Mouse (Mus musculus): Measurements from ENCODE around the gene Aqp3. TPM values are rescaled to one million over a fixed set of nuclear protein-coding genes. Genes with fewer than 3 reads are reported as not detected.

Gene Aqp3
- polyA plus RNA-seq, 1 experiment from 2014 or later, result 87.4 TPM

- TF ChIP-seq CTCF (IDR thresholded peaks at IDR 0.05; ENCODE audit: low read depth), result no peak
- ATAC-seq (replicated peaks; ENCODE audit: low FRiP score, low read depth) (peak; percentile 91), DNase-seq (ENCODE audit: low spot score) (peak; percentile 91)
- H3K4me3 ChIP-seq (replicated peaks; ENCODE audit: low read depth, low read length), result peak overlapping the region; percentile 91
- H3K9me3 ChIP-seq (replicated peaks; ENCODE audit: low read length), result no peaks in the 10 kb centered on the region
- H3K9ac ChIP-seq (ENCODE audit: low read depth, low read length), result peak overlapping the region; percentile 96
- WGBS, result 0% methylated on average over 25 of the region's 70 CpGs
- no peaks in the 10 kb centered on the region for H3K36me3 ChIP-seq (ENCODE audit: insufficient read depth, low read length)
- H3K27me3 ChIP-seq (ENCODE audit: insufficient read depth, low read length), result no peaks in the 10 kb centered on the region
- peak overlapping the region; percentile 69 for H3K4me2 ChIP-seq (ENCODE audit: low read length)
- H3K4me1 ChIP-seq (replicated peaks; ENCODE audit: insufficient read depth, low read length), result no peaks in the 10 kb centered on the region
- peak overlapping the region; percentile 99 for H3K27ac ChIP-seq
These were observed 37.1 kb upstream of the Aqp3 start for GRCm38 (mm10) chr4:41134935-41135710.

- no peaks in the 10 kb centered on the region for H3K36me3 ChIP-seq (ENCODE audit: insufficient read depth, low read length)
- no peaks in the 10 kb centered on the region for H3K9me3 ChIP-seq (replicated peaks; ENCODE audit: low read length)
- no peaks in the 10 kb centered on the region for H3K27me3 ChIP-seq (ENCODE audit: insufficient read depth, low read length)
- TF ChIP-seq CTCF (IDR thresholded peaks at IDR 0.05; ENCODE audit: low read depth), result no peak
- H3K4me1 ChIP-seq (replicated peaks; ENCODE audit: insufficient read depth, low read length), result no peaks in the 10 kb centered on the region
- no peak for ATAC-seq (replicated peaks; ENCODE audit: low FRiP score, low read depth)
- DNase-seq (ENCODE audit: low spot score), result peak; percentile 70
- H3K9ac ChIP-seq (ENCODE audit: low read depth, low read length), result no peak overlapping the region
- no peak overlapping the region for H3K27ac ChIP-seq
- no peak overlapping the region for H3K4me3 ChIP-seq (replicated peaks; ENCODE audit: low read depth, low read length)
- H3K4me2 ChIP-seq (ENCODE audit: low read length), result no peak overlapping the region
- 69% methylated on average over 6 of the region's 6 CpGs for WGBS
These were observed 35.7 kb upstream of the Aqp3 start for GRCm38 (mm10) chr4:41133529-41134291.

- H3K9me3 ChIP-seq (replicated peaks; ENCODE audit: low read length), result no peaks in the 10 kb centered on the region
- no peaks in the 10 kb centered on the region for H3K4me1 ChIP-seq (replicated peaks; ENCODE audit: insufficient read depth, low read length)
- TF ChIP-seq CTCF (IDR thresholded peaks at IDR 0.05; ENCODE audit: low read depth), result no peak
- H3K4me3 ChIP-seq (replicated peaks; ENCODE audit: low read depth, low read length), result no peak overlapping the region
- no peak overlapping the region for H3K27ac ChIP-seq
- 73% methylated on average over 6 of the region's 6 CpGs for WGBS
- DNase-seq (ENCODE audit: low spot score) (no peak), ATAC-seq (replicated peaks; ENCODE audit: low FRiP score, low read depth) (no peak)
- H3K4me2 ChIP-seq (ENCODE audit: low read length), result no peak overlapping the region
- H3K36me3 ChIP-seq (ENCODE audit: insufficient read depth, low read length), result no peaks in the 10 kb centered on the region
- no peak overlapping the region for H3K9ac ChIP-seq (ENCODE audit: low read depth, low read length)
- H3K27me3 ChIP-seq (ENCODE audit: insufficient read depth, low read length), result no peaks in the 10 kb centered on the region
These were observed 34.5 kb upstream of the Aqp3 start for GRCm38 (mm10) chr4:41132471-41132870.

GRCm38 (mm10) chr4:41129836-41130235, 31.9 kb upstream of the Aqp3 start:
- no peak for TF ChIP-seq CTCF (IDR thresholded peaks at IDR 0.05; ENCODE audit: low read depth)
- Histone ChIP-seq H3K27ac (no peak overlapping the region), H3K36me3 (ENCODE audit: insufficient read depth, low read length) (no peaks in the 10 kb centered on the region), H3K27me3 (ENCODE audit: insufficient read depth, low read length) (no peaks in the 10 kb centered on the region), H3K9me3 (replicated peaks; ENCODE audit: low read length) (no peaks in the 10 kb centered on the region), H3K9ac (ENCODE audit: low read depth, low read length) (no peak overlapping the region), H3K4me1 (replicated peaks; ENCODE audit: insufficient read depth, low read length) (no peaks in the 10 kb centered on the region), H3K4me3 (replicated peaks; ENCODE audit: low read depth, low read length) (no peak overlapping the region), H3K4me2 (ENCODE audit: low read length) (no peak overlapping the region)
- WGBS, result 72% methylated on average over 3 of the region's 3 CpGs
- no peak for DNase-seq (ENCODE audit: low spot score)
- ATAC-seq (replicated peaks; ENCODE audit: low FRiP score, low read depth), result no peak

- peak; percentile 87 for TF ChIP-seq CTCF (IDR thresholded peaks at IDR 0.05; ENCODE audit: low read depth)
- Histone ChIP-seq H3K9ac (ENCODE audit: low read depth, low read length) (no peak overlapping the region), H3K27ac (no peak overlapping the region), H3K9me3 (replicated peaks; ENCODE audit: low read length) (no peaks in the 10 kb centered on the region), H3K36me3 (ENCODE audit: insufficient read depth, low read length) (no peaks in the 10 kb centered on the region), H3K4me3 (replicated peaks; ENCODE audit: low read depth, low read length) (no peak overlapping the region), H3K4me1 (replicated peaks; ENCODE audit: insufficient read depth, low read length) (no peaks in the 10 kb centered on the region), H3K27me3 (ENCODE audit: insufficient read depth, low read length) (no peaks in the 10 kb centered on the region), H3K4me2 (ENCODE audit: low read length) (no peak overlapping the region)
- ATAC-seq (replicated peaks; ENCODE audit: low FRiP score, low read depth) (peak; percentile 72; the same call in 1 of the 2 replicates), DNase-seq (ENCODE audit: low spot score) (peak; percentile 84)
- 3% methylated on average over 2 of the region's 2 CpGs for WGBS
These were observed 31.4 kb upstream of the Aqp3 start for GRCm38 (mm10) chr4:41129406-41129805.

- WGBS, result 2% methylated on average over 29 of the region's 29 CpGs
- Histone ChIP-seq H3K9me3 (replicated peaks; ENCODE audit: low read length) (no peaks in the 10 kb centered on the region), H3K4me2 (ENCODE audit: low read length) (peak within 1 kb of the TSS; percentile 83), H3K4me3 (replicated peaks; ENCODE audit: low read depth, low read length) (peak within 1 kb of the TSS; percentile 63), H3K27me3 (ENCODE audit: insufficient read depth, low read length) (no peaks in the 10 kb centered on the region), H3K36me3 (ENCODE audit: insufficient read depth, low read length) (peaks cover 23% of the 10 kb centered on the region), H3K27ac (0 out of 2 replicates have a peak within 1 kb of the TSS, but pooled peaks have one; percentile 10), H3K9ac (ENCODE audit: low read depth, low read length) (peak within 1 kb of the TSS; percentile 68), H3K4me1 (replicated peaks; ENCODE audit: insufficient read depth, low read length) (peaks cover 8% of the 10 kb centered on the region)
- ATAC-seq (replicated peaks; ENCODE audit: low FRiP score, low read depth) (peak; percentile 100), DNase-seq (ENCODE audit: low spot score) (peak; percentile 100)
- TF ChIP-seq CTCF (IDR thresholded peaks at IDR 0.05; ENCODE audit: low read depth), result no peak
These were observed 26.4 kb upstream of the Aqp3 start, which contains the start of gene Nol6 for GRCm38 (mm10) chr4:41124180-41124951. Gene Nol6, minus strand, starts transcription at chr4:41124455.
